Mouse (Mus musculus) left cerebral cortex, postnatal 25 days (tissue): ENCODE results near the gene Arhgap15. TPM values are rescaled to one million over a fixed set of nuclear protein-coding genes. Genes with fewer than 3 reads are reported as not detected.

Experiments
- DNase-seq, 2 experiments: peaks; one replicate each; pipeline ENCODE4 v3.0.0; 2022; ENCODE audit warnings: low spot score in 2 of 2, mixed read lengths in 1 of 2
- intact Hi-C: fragments of 180-260 bp; cut with DNase I; formaldehyde crosslinking; loops from one replicate; pipeline ENCODE4 v1.15.1; 2025
- total RNA-seq, 2 experiments: library from RNA; stranded (reverse); gene quantifications; 2 replicates each; pipeline ENCODE4 v1.2.3; 2021

The Arhgap15 gene
- total RNA-seq, 2 experiments from 2014 or later, result 10.3 to 10.5 TPM

GRCm38 (mm10) chr2:43851195-43851594, 102.6 kb downstream of the Arhgap15 start:
- intact Hi-C loops, result loop anchor here (2.0 to 5.0 kb wide), 2 partner anchors 64 to 128 kb away; no protein-coding TSS in a partner anchor
- DNase-seq, result peak; percentile 11 to 33

GRCm38 (mm10) chr2:43862709-43863108, 114.1 kb downstream of the Arhgap15 start:
- intact Hi-C loops, result no loop called here

GRCm38 (mm10) chr2:43902403-43902973, 153.9 kb downstream of the Arhgap15 start:
- intact Hi-C loops, result loop anchor here (1.0 to 5.0 kb wide), 3 partner anchors 115 to 230 kb away; no protein-coding TSS in a partner anchor
- peak; percentile 85 to 91 for DNase-seq

More at GRCm38 (mm10) chr2:43862709-43863108, 114.1 kb downstream of the Arhgap15 start:
- no peak for DNase-seq

- peak in 1 of 2 experiments; percentile 48 for DNase-seq
- intact Hi-C loops, result no loop called here
These were observed 158.9 kb downstream of the Arhgap15 start for GRCm38 (mm10) chr2:43907496-43907895.

- DNase-seq, result no peak
- intact Hi-C loops, result no loop called here
These were observed 165.5 kb downstream of the Arhgap15 start for GRCm38 (mm10) chr2:43914104-43914503.

GRCm38 (mm10) chr2:43923863-43924340, 175.3 kb downstream of the Arhgap15 start:
- intact Hi-C loops, result loop anchor here (5.0 to 10.0 kb wide), 3 partner anchors 168 to 1181 kb away; no protein-coding TSS in a partner anchor
- DNase-seq, result peak in 1 of 2 experiments; percentile 75

GRCm38 (mm10) chr2:43931687-43932086, 183.1 kb downstream of the Arhgap15 start:
- intact Hi-C loops, result no loop called here
- no peak for DNase-seq

- no peak for DNase-seq
- intact Hi-C loops, result no loop called here
These were observed 190.6 kb downstream of the Arhgap15 start for GRCm38 (mm10) chr2:43939196-43939595.

GRCm38 (mm10) chr2:43945679-43946078, 197.1 kb downstream of the Arhgap15 start:
- intact Hi-C loops, result no loop called here
- DNase-seq, result no peak

- peak in 1 of 2 experiments; percentile 24 for DNase-seq
- intact Hi-C loops, result no loop called here
These were observed 201.3 kb downstream of the Arhgap15 start for GRCm38 (mm10) chr2:43949775-43950492.

GRCm38 (mm10) chr2:43950741-43951140, 202.1 kb downstream of the Arhgap15 start:
- DNase-seq, result no peak
- intact Hi-C loops, result no loop called here

- intact Hi-C loops, result no loop called here
- no peak for DNase-seq
These were observed 210.6 kb downstream of the Arhgap15 start for GRCm38 (mm10) chr2:43959189-43959588.

- DNase-seq, result no peak
- intact Hi-C loops, result no loop called here
These were observed 213.8 kb downstream of the Arhgap15 start for GRCm38 (mm10) chr2:43962466-43962865.

- DNase-seq, result no peak
- intact Hi-C loops, result no loop called here
These were observed 220.0 kb downstream of the Arhgap15 start for GRCm38 (mm10) chr2:43968581-43968980.

GRCm38 (mm10) chr2:43977732-43978131, 229.1 kb downstream of the Arhgap15 start:
- DNase-seq, result peak; percentile 36 to 54
- intact Hi-C loops, result loop anchor here (10.0 kb wide), 1 partner anchor 193 kb away; no protein-coding TSS in a partner anchor

- intact Hi-C loops, result loop anchor here (10.0 kb wide), 1 partner anchor 194 kb away; no protein-coding TSS in a partner anchor
These were observed 229.8 kb downstream of the Arhgap15 start for GRCm38 (mm10) chr2:43978177-43979013.

GRCm38 (mm10) chr2:43986066-43986465, 237.4 kb downstream of the Arhgap15 start:
- DNase-seq, result peak in 1 of 2 experiments; percentile 53
- intact Hi-C loops, result loop anchor here (5.0 kb wide), 1 partner anchor 1121 kb away; no protein-coding TSS in a partner anchor

More at GRCm38 (mm10) chr2:43978177-43979013, 229.8 kb downstream of the Arhgap15 start:
- peak; percentile 55 to 64 for DNase-seq

GRCm38 (mm10) chr2:43987919-43988318, 239.3 kb downstream of the Arhgap15 start:
- DNase-seq, result no peak
- intact Hi-C loops, result loop anchor here (5.0 kb wide), 1 partner anchor 1119 kb away; no protein-coding TSS in a partner anchor

- intact Hi-C loops, result loop anchor here (2.0 to 5.0 kb wide), 3 partner anchors 23 to 1117 kb away; no protein-coding TSS in a partner anchor
- DNase-seq, result peak; percentile 65 to 95
These were observed 241.2 kb downstream of the Arhgap15 start for GRCm38 (mm10) chr2:43989850-43990249.
